Mouse (Mus musculus): ENCODE measurements around the gene Tmem120b.

DNA sequence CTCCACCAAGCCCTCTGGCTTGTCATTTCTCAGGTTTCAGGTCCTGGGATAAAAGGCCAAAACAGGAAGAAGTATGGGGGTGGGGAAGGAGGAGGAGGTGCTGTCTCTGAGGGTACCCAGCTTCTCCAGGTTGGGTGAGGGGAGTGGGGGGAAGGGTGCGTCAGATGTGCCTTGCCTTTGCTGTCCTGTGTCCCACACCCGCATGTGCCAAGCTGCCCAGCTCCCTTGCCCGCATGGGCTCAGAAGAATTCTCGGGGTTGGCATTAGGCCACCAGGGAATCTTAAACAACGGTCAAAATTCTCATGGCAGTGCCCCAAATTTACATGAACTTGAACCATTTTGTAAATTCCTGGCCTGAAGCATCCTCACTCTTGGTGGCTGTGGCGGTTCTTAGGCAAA, 41.8 kb upstream of the Tmem120b start:
- TF ChIP-seq CTCF (conservative IDR thresholded peaks at IDR 0.05; ENCODE audit: insufficient read depth, insufficient read length, low read depth, low read length) (no peak), POLR2A (IDR thresholded peaks at IDR 0.05; ENCODE audit: low read depth, low read length) (no peak)
